8 mouse cellular contexts compared by ENCODE assay signal in the genomic region with DNA sequence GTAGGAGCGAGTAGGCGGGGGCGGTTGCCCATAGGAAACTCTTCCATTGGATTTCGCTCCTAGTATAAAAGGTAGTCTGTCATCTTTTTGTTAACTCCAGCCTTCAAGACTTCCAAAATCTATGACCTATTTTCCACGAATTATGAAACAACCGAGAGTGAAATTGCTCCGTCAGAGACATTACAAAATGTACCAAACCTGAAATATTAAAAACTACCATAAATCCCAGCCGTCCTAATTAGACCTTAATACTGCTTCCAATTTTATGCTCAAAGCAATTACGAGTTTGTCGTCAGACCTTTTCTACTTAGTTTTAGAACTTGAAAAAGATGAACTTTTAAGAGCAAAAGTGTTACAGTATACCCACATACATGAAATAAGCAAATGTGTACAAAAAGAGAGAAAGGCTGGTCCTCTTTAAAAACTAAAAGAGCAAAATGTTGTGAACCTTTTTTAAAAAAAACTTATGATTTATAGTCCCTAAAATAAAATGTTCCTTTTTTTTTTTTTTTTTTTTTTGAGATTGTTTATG. TPM values are rescaled to one million over a fixed set of nuclear protein-coding genes. Genes with fewer than 3 reads are reported as not detected.
DNase-seq lines count a peak whose midpoint lies in the region; ATAC-seq and TF ChIP-seq lines count a peak whose summit lies in the region.

No protein-coding gene starts in this region.

- no peak for DNase-seq in heart, postnatal 25 days (ENCODE audit: low spot score)
- no peak for DNase-seq in embryonic facial prominence, embryonic 11.5 days (ENCODE audit: low spot score)
- no peak for DNase-seq in hindbrain, postnatal 0 days (ENCODE audit: low spot score)
- DNase-seq in right cerebral cortex, postnatal 36 days (ENCODE audit: low spot score in 2 of 2): no peak
- DNase-seq in left cerebral cortex, postnatal 36 days (ENCODE audit: low spot score in 2 of 2): no peak

- no peak for ATAC-seq in heart, embryonic 16.5 days (replicated peaks; ENCODE audit: extremely low read depth, insufficient read depth, low FRiP score)
- ATAC-seq in embryonic facial prominence, embryonic 11.5 days (replicated peaks; ENCODE audit: insufficient number of reproducible peaks, low FRiP score, low TSS enrichment, low read depth): no peak
- ATAC-seq in hindbrain, postnatal 0 days: no peak
- ATAC-seq in midbrain, embryonic 13.5 days: no peak
- no peak for ATAC-seq in megakaryocyte-erythroid progenitor cell, adult 5-6 weeks (replicated peaks; ENCODE audit: low FRiP score, low TSS enrichment, poor library complexity, severe bottlenecking)

- H3K27ac ChIP-seq in heart, embryonic 16.5 days (ENCODE audit: low read length): no peak overlapping the region
- H3K27ac ChIP-seq in embryonic facial prominence, embryonic 11.5 days (replicated peaks; ENCODE audit: low read depth, low read length): no peak overlapping the region
- H3K27ac ChIP-seq in hindbrain, postnatal 0 days: no peak overlapping the region
- H3K27ac ChIP-seq in midbrain, embryonic 13.5 days: no peak overlapping the region

- H3K9me3 ChIP-seq in heart, embryonic 16.5 days (replicated peaks; ENCODE audit: control insufficient read depth, low read length): no peaks in the 10 kb centered on the region
- no peaks in the 10 kb centered on the region for H3K9me3 ChIP-seq in embryonic facial prominence, embryonic 11.5 days (replicated peaks; ENCODE audit: control insufficient read depth, low read length)
- H3K9me3 ChIP-seq in hindbrain, postnatal 0 days (ENCODE audit: low read length): no peaks in the 10 kb centered on the region
- H3K9me3 ChIP-seq in midbrain, embryonic 13.5 days: no peaks in the 10 kb centered on the region

- H3K4me1 ChIP-seq in heart, embryonic 16.5 days (ENCODE audit: control insufficient read depth, insufficient read depth, low read length): peaks cover 16% of the 10 kb centered on the region
- H3K4me1 ChIP-seq in embryonic facial prominence, embryonic 11.5 days (ENCODE audit: control insufficient read depth, insufficient read depth, low read length): no peaks in the 10 kb centered on the region; the same call in 1 of the 2 replicates
- H3K4me1 ChIP-seq in hindbrain, postnatal 0 days (ENCODE audit: insufficient read depth, low read length): peaks cover 9% of the 10 kb centered on the region; the same call in 1 of the 2 replicates
- H3K4me1 ChIP-seq in midbrain, embryonic 13.5 days (replicated peaks): peaks cover 31% of the 10 kb centered on the region

- H3K27me3 ChIP-seq in heart, embryonic 16.5 days (ENCODE audit: control insufficient read depth, insufficient read depth, low read length): no peaks in the 10 kb centered on the region
- no peaks in the 10 kb centered on the region for H3K27me3 ChIP-seq in embryonic facial prominence, embryonic 11.5 days (ENCODE audit: control insufficient read depth, insufficient read depth, low read length)
- H3K27me3 ChIP-seq in hindbrain, postnatal 0 days (ENCODE audit: insufficient read depth, low read length): no peaks in the 10 kb centered on the region
- no peaks in the 10 kb centered on the region for H3K27me3 ChIP-seq in midbrain, embryonic 13.5 days

- intact Hi-C loops in heart, postnatal 25 days (cut with DNase I): loop anchor here (10.0 kb wide), 1 partner anchor 56 kb away; no protein-coding TSS in a partner anchor
- intact Hi-C loops in left cerebral cortex, postnatal 36 days (cut with DNase I): no loop called here

- H3K4me3 ChIP-seq in heart, embryonic 16.5 days (ENCODE audit: low read length): peak overlapping the region; percentile 96
- peak overlapping the region; percentile 92; the same call in 1 of the 2 replicates for H3K4me3 ChIP-seq in embryonic facial prominence, embryonic 11.5 days (ENCODE audit: low read depth, low read length)
- H3K4me3 ChIP-seq in hindbrain, postnatal 0 days (ENCODE audit: low read length): peak overlapping the region; percentile 92
- peak overlapping the region; percentile 98 for H3K4me3 ChIP-seq in midbrain, embryonic 13.5 days (replicated peaks)

- H3K36me3 ChIP-seq in heart, embryonic 16.5 days (ENCODE audit: control insufficient read depth, insufficient read depth): peaks cover 8% of the 10 kb centered on the region
- H3K36me3 ChIP-seq in embryonic facial prominence, embryonic 11.5 days (replicated peaks; ENCODE audit: control insufficient read depth, insufficient read depth, low read depth, low read length): no peaks in the 10 kb centered on the region
- peaks cover 9% of the 10 kb centered on the region for H3K36me3 ChIP-seq in hindbrain, postnatal 0 days (ENCODE audit: insufficient read depth, low read length)
- H3K36me3 ChIP-seq in midbrain, embryonic 13.5 days: peaks cover 13% of the 10 kb centered on the region

- H3K9ac ChIP-seq in heart, embryonic 16.5 days (ENCODE audit: low read length): no peak overlapping the region
- H3K9ac ChIP-seq in embryonic facial prominence, embryonic 11.5 days (replicated peaks; ENCODE audit: low read length): no peak overlapping the region
- H3K9ac ChIP-seq in hindbrain, postnatal 0 days (replicated peaks; ENCODE audit: low read length): no peak overlapping the region
- H3K9ac ChIP-seq in midbrain, embryonic 13.5 days (replicated peaks): no peak overlapping the region

- peak overlapping the region; percentile 96 for H3K4me2 ChIP-seq in heart, embryonic 16.5 days (ENCODE audit: low read depth, low read length)
- H3K4me2 ChIP-seq in embryonic facial prominence, embryonic 11.5 days (ENCODE audit: low read depth, low read length): peak overlapping the region; percentile 7; the same call in 1 of the 2 replicates
- H3K4me2 ChIP-seq in hindbrain, postnatal 0 days (ENCODE audit: low read depth, low read length): peak overlapping the region; percentile 92
- H3K4me2 ChIP-seq in midbrain, embryonic 13.5 days (replicated peaks): peak overlapping the region; percentile 91

- TF ChIP-seq CTCF in hindbrain, postnatal 0 days (IDR thresholded peaks at IDR 0.05; ENCODE audit: low read depth): no peak

- 8% methylated on average over 10 of the region's 10 CpGs for WGBS in heart, embryonic 16.5 days
- 12% methylated on average over 10 of the region's 10 CpGs for WGBS in embryonic facial prominence, embryonic 11.5 days
- 11% methylated on average over 10 of the region's 10 CpGs for WGBS in hindbrain, postnatal 0 days
- 11% methylated on average over 10 of the region's 10 CpGs for WGBS in midbrain, embryonic 13.5 days

RNA-seq across cellular contexts. Expression of a gene that starts 0.5 kb away (rescaled TPM):
- 14.9 and 15.9 TPM in 2 replicates for polyA plus RNA-seq in heart, embryonic 16.5 days (2015; fragmentation: Nextera tagmentation; extraction: Ambion mirVana)
- total RNA-seq in heart, postnatal 25 days (2021): 10 to 100 TPM; 21.4 to 23.1 TPM
- 23.9 and 24.1 TPM in 2 replicates for polyA plus RNA-seq in embryonic facial prominence, embryonic 11.5 days (2014; fragmentation: Nextera tagmentation; extraction: Ambion mirVana)
- total RNA-seq in hindbrain, postnatal 0 days (2014; rRNA removed): 15.7 and 20.9 TPM in 2 replicates
- polyA plus RNA-seq in hindbrain, postnatal 0 days (2015; fragmentation: Nextera tagmentation; extraction: Ambion mirVana): 11.9 and 13.0 TPM in 2 replicates
- polyA plus RNA-seq in midbrain, embryonic 13.5 days (2015; fragmentation: Nextera tagmentation; extraction: Ambion mirVana): 27.0 and 33.7 TPM in 2 replicates
- total RNA-seq in left cerebral cortex, postnatal 36 days (2021): 10 to 100 TPM; 36.0 to 42.2 TPM
- total RNA-seq in megakaryocyte-erythroid progenitor cell, adult 5-6 weeks (2014; fragmentation: Nextera tagmentation): 14.3 and 15.9 TPM in 2 replicates
- 7.4 and 11.8 TPM in 2 replicates for total RNA-seq in megakaryocyte-erythroid progenitor cell, adult 5-6 weeks (2017)

RNA-seq across cellular contexts. Expression of a gene that starts 42.4 kb away (rescaled TPM):
- 45.7 and 49.2 TPM in 2 replicates for polyA plus RNA-seq in heart, embryonic 16.5 days (2015; fragmentation: Nextera tagmentation; extraction: Ambion mirVana)
- total RNA-seq in heart, postnatal 25 days (2021): 10 to 100 TPM; 40.0 to 40.6 TPM
- polyA plus RNA-seq in embryonic facial prominence, embryonic 11.5 days (2014; fragmentation: Nextera tagmentation; extraction: Ambion mirVana): 85.2 and 85.8 TPM in 2 replicates
- 32.7 and 39.5 TPM in 2 replicates for total RNA-seq in hindbrain, postnatal 0 days (2014; rRNA removed)
- polyA plus RNA-seq in hindbrain, postnatal 0 days (2015; fragmentation: Nextera tagmentation; extraction: Ambion mirVana): 48.9 and 49.0 TPM in 2 replicates
- 74.3 and 75.7 TPM in 2 replicates for polyA plus RNA-seq in midbrain, embryonic 13.5 days (2015; fragmentation: Nextera tagmentation; extraction: Ambion mirVana)
- 10 to 100 TPM; 50.4 to 59.8 TPM for total RNA-seq in left cerebral cortex, postnatal 36 days (2021)
- total RNA-seq in megakaryocyte-erythroid progenitor cell, adult 5-6 weeks (2014; fragmentation: Nextera tagmentation): 81.3 and 88.8 TPM in 2 replicates
- total RNA-seq in megakaryocyte-erythroid progenitor cell, adult 5-6 weeks (2017): 52.9 and 57.0 TPM in 2 replicates

RNA-seq across cellular contexts. Expression of a gene that starts 52.2 kb away (rescaled TPM):
- 6.2 and 6.4 TPM in 2 replicates for polyA plus RNA-seq in heart, embryonic 16.5 days (2015; fragmentation: Nextera tagmentation; extraction: Ambion mirVana)
- total RNA-seq in heart, postnatal 25 days (2021): 10 to 100 TPM; 20.7 to 23.0 TPM
- polyA plus RNA-seq in embryonic facial prominence, embryonic 11.5 days (2014; fragmentation: Nextera tagmentation; extraction: Ambion mirVana): 12.2 and 13.4 TPM in 2 replicates
- 27.4 and 28.5 TPM in 2 replicates for total RNA-seq in hindbrain, postnatal 0 days (2014; rRNA removed)
- 5.8 and 6.6 TPM in 2 replicates for polyA plus RNA-seq in hindbrain, postnatal 0 days (2015; fragmentation: Nextera tagmentation; extraction: Ambion mirVana)
- 12.2 and 12.9 TPM in 2 replicates for polyA plus RNA-seq in midbrain, embryonic 13.5 days (2015; fragmentation: Nextera tagmentation; extraction: Ambion mirVana)
- 10 to 100 TPM; 34.4 to 44.4 TPM for total RNA-seq in left cerebral cortex, postnatal 36 days (2021)
- 73.2 and 76.6 TPM in 2 replicates for total RNA-seq in megakaryocyte-erythroid progenitor cell, adult 5-6 weeks (2014; fragmentation: Nextera tagmentation)
- total RNA-seq in megakaryocyte-erythroid progenitor cell, adult 5-6 weeks (2017): 56.8 and 65.8 TPM in 2 replicates

Comparison
In these comparisons a context has a peak if more than half of its experiments do, and no peak if none do; other contexts are left out.
1. H3K4me2 ChIP-seq: peak in every context shown above with its lines; median percentile 96 in heart, embryonic 16.5 days; 92 in hindbrain, postnatal 0 days; 91 in midbrain, embryonic 13.5 days; 7 in embryonic facial prominence, embryonic 11.5 days.